Mouse (Mus musculus) A20 (cell line): ENCODE results near the gene Spin2g.
"Not testable (repeated sequence)": the region's sequence is repeated elsewhere in the genome, so short reads cannot be mapped to it uniquely, and the experiment has no call there.

Source experiments
- DNase-seq: peaks from one replicate; pipeline ENCODE4 v3.0.0-alpha.2; 2011; ENCODE audit warnings: low read depth, low spot score

The Spin2g gene

DNA sequence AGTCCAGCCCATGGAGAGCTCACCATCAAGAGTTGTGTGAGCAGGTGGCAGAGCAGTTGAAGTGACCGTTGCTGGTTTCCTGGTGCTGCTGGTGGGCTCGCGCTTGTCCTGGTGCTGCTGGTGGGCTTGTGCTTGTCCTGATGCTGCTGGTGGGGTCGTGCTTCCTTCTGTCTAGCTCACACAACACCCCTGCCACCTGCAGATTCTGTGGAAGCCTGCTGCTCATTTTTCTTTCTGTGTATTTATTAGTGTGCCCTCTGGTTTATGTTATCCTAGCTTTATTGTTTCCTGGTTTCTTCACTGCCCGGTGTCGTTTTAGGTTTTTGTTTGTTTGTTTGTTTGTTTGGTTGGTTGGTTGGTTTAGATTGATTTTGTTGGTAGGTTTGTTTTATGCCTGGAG is at the start of gene Spin2g:
Gene Spin2g, minus strand, starts transcription at position 101 of the 400 bp plus-strand sequence.
- not testable (repeated sequence) for DNase-seq
